Mouse (Mus musculus) embryonic facial prominence, embryonic 11.5 days (tissue): ENCODE results near the gene Taf6. TPM values are rescaled to one million over a fixed set of nuclear protein-coding genes. Genes with fewer than 3 reads are reported as not detected.

ENCODE experiments used
- ATAC-seq: fragments of 200-750 bp; cut with Nextera tagmentation; replicated peaks from 2 replicates; pipeline ENCODE4 v1.8.0; 2017; ENCODE audit warnings: low read depth; ENCODE audit not compliant: insufficient number of reproducible peaks, low FRiP score, low TSS enrichment
- DNase-seq: peaks from one replicate; pipeline ENCODE4 v3.0.0-alpha.2; 2015; ENCODE audit warnings: low spot score
- H3K27ac ChIP-seq: fragments of 300-500 bp; sonication (generic); replicated peaks from 2 replicates; pipeline ENCODE4 v1.5.1; 2014; ENCODE audit warnings: mild to moderate bottlenecking, low read depth, low read length, control low read depth
- H3K27me3 ChIP-seq: fragments of 300-500 bp; sonication (generic); 2 replicates; pipeline ENCODE4 v1.6.1; 2014; ENCODE audit warnings: mild to moderate bottlenecking, low read length, moderate library complexity, mixed read lengths; ENCODE audit not compliant: control insufficient read depth, insufficient read depth
- H3K36me3 ChIP-seq: fragments of 300-500 bp; sonication (generic); replicated peaks from 2 replicates; pipeline ENCODE4 v1.6.1; 2014; ENCODE audit warnings: low read depth, mild to moderate bottlenecking, low read length, moderate library complexity, mixed read lengths; ENCODE audit not compliant: control insufficient read depth, insufficient read depth
- H3K4me1 ChIP-seq: fragments of 300-500 bp; sonication (generic); 2 replicates; pipeline ENCODE4 v1.6.1; 2014; ENCODE audit warnings: low read length, mixed read lengths; ENCODE audit not compliant: control insufficient read depth, insufficient read depth
- H3K4me2 ChIP-seq: fragments of 300-500 bp; sonication (generic); 2 replicates; pipeline ENCODE4 v1.6.1; 2014; ENCODE audit warnings: low read depth, mild to moderate bottlenecking, control low read depth, low read length, moderate library complexity
- H3K4me3 ChIP-seq: fragments of 300-500 bp; sonication (generic); 2 replicates; pipeline ENCODE4 v1.5.1; 2014; ENCODE audit warnings: low read depth, low read length, control low read depth
- H3K9ac ChIP-seq: fragments of 300-500 bp; sonication (generic); replicated peaks from 2 replicates; pipeline ENCODE4 v1.6.1; 2014; ENCODE audit warnings: mild to moderate bottlenecking, control low read depth, low read length
- H3K9me3 ChIP-seq: fragments of 300-500 bp; sonication (generic); replicated peaks from 2 replicates; pipeline ENCODE4 v1.6.1; 2016; ENCODE audit warnings: mild to moderate bottlenecking, low read length, inconsistent platforms, mixed read lengths; ENCODE audit not compliant: control insufficient read depth
- WGBS: fragments of 180-500 bp; shearing (Covaris S2); extraction: QIAGEN DNeasy Blood & Tissue Kit; methylation state at CpG from one replicate; pipeline ENCODE4 v1.1.7; 2014; 5-methylcytosine and 5-hydroxymethylcytosine counted together
- polyA plus RNA-seq: library from polyadenylated mRNA; unstranded; fragments of >200 nt; fragmentation: Nextera tagmentation; extraction: Ambion mirVana; gene quantifications from 2 replicates; pipeline ENCODE4 v1.2.1, GENCODE M21; 2014

Gene Taf6
- polyA plus RNA-seq, 1 experiment from 2014 or later, result 125 TPM

GRCm38 (mm10) chr5:138195463-138195862 is 8.2 kb upstream of the Taf6 start:
- no peaks in the 10 kb centered on the region for H3K4me1 ChIP-seq
- DNase-seq, result no peak
- H3K27ac ChIP-seq, result no peak overlapping the region
- no peak for ATAC-seq
- 75% methylated on average over 7 of the region's 7 CpGs for WGBS
- no peak overlapping the region for H3K4me3 ChIP-seq
- no peak overlapping the region; the same call in 1 of the 2 replicates for H3K4me2 ChIP-seq
- H3K9me3 ChIP-seq, result no peaks in the 10 kb centered on the region
- no peaks in the 10 kb centered on the region for H3K27me3 ChIP-seq
- H3K9ac ChIP-seq, result no peak overlapping the region; the same call in 1 of the 2 replicates
- H3K36me3 ChIP-seq, result no peaks in the 10 kb centered on the region

GRCm38 (mm10) chr5:138194755-138195345 is 7.6 kb upstream of the Taf6 start:
- Histone ChIP-seq H3K4me2 (peak overlapping the region; percentile 96), H3K27ac (peak overlapping the region; percentile 31; the same call in 1 of the 2 replicates), H3K9me3 (no peaks in the 10 kb centered on the region), H3K27me3 (no peaks in the 10 kb centered on the region), H3K9ac (peak overlapping the region; percentile 89), H3K4me1 (no peaks in the 10 kb centered on the region), H3K36me3 (peaks cover 4% of the 10 kb centered on the region; the same call in 1 of the 2 replicates), H3K4me3 (peak overlapping the region; percentile 68)
- 2% methylated on average over 29 of the region's 29 CpGs for WGBS
- ATAC-seq (peak; percentile 36), DNase-seq (peak; percentile 37)

- DNase-seq (peak; percentile 86), ATAC-seq (peak; percentile 82)
- WGBS, result 9% methylated on average over 54 of the region's 54 CpGs
- H3K4me1 ChIP-seq, result no peaks in the 10 kb centered on the region
- H3K9me3 ChIP-seq, result no peaks in the 10 kb centered on the region
- no peaks in the 10 kb centered on the region for H3K27me3 ChIP-seq
- H3K27ac ChIP-seq, result peak within 1 kb of the TSS; percentile 31; the same call in 1 of the 2 replicates
- H3K36me3 ChIP-seq, result peaks cover 4% of the 10 kb centered on the region; the same call in 1 of the 2 replicates
- H3K9ac ChIP-seq, result peak within 1 kb of the TSS; percentile 89
- peak within 1 kb of the TSS; percentile 96 for H3K4me2 ChIP-seq
- peak within 1 kb of the TSS; percentile 68 for H3K4me3 ChIP-seq
Observed at GRCm38 (mm10) chr5:138193771-138194727, 6.8 kb upstream of the Taf6 start, which contains the start of gene Mblac1. Gene Mblac1 (plus strand): TSS chr5:138194314.

GRCm38 (mm10) chr5:138187661-138188306 is 533 bp upstream of the Taf6 start:
- peak overlapping the region; percentile 35 for H3K4me2 ChIP-seq
- H3K27me3 ChIP-seq, result no peaks in the 10 kb centered on the region
- no peak overlapping the region; the same call in 1 of the 2 replicates for H3K27ac ChIP-seq
- H3K4me1 ChIP-seq, result no peaks in the 10 kb centered on the region; the same call in 1 of the 2 replicates
- ATAC-seq, result peak; percentile 76
- no peaks in the 10 kb centered on the region for H3K9me3 ChIP-seq
- peak overlapping the region; percentile 68 for H3K4me3 ChIP-seq
- peaks cover 4% of the 10 kb centered on the region for H3K36me3 ChIP-seq
- H3K9ac ChIP-seq, result peak overlapping the region; percentile 91
- DNase-seq, result peak; percentile 88
- 0% methylated on average over 10 of the region's 10 CpGs for WGBS

- peaks cover 5% of the 10 kb centered on the region for H3K36me3 ChIP-seq
- 82% methylated on average over 3 of the region's 3 CpGs for WGBS
- no peaks in the 10 kb centered on the region for H3K27me3 ChIP-seq
- no peaks in the 10 kb centered on the region for H3K9me3 ChIP-seq
- ATAC-seq (no peak), DNase-seq (no peak)
- H3K4me2 ChIP-seq, result no peak overlapping the region
- H3K9ac ChIP-seq, result no peak overlapping the region
- H3K4me3 ChIP-seq, result no peak overlapping the region
- no peak overlapping the region for H3K27ac ChIP-seq
- no peaks in the 10 kb centered on the region for H3K4me1 ChIP-seq
Observed at GRCm38 (mm10) chr5:138173217-138173616, 14.0 kb downstream of the Taf6 start.

GRCm38 (mm10) chr5:138171695-138172491 is 15.4 kb downstream of the Taf6 start, which contains the start of the genes Ap4m1 and Mcm7:
Gene Ap4m1 (plus strand): TSS chr5:138172002.
Gene Mcm7 (minus strand): TSS chr5:138172422.
- peak; percentile 91 for ATAC-seq

GRCm38 (mm10) chr5:138170936-138171561 is 16.2 kb downstream of the Taf6 start:
- DNase-seq (peak; percentile 97), ATAC-seq (peak; percentile 86)
- Histone ChIP-seq H3K9ac (peak overlapping the region; percentile 84), H3K9me3 (no peaks in the 10 kb centered on the region), H3K4me3 (peak overlapping the region; percentile 71), H3K27me3 (no peaks in the 10 kb centered on the region), H3K4me1 (no peaks in the 10 kb centered on the region), H3K36me3 (peaks cover 15% of the 10 kb centered on the region), H3K27ac (peak overlapping the region; percentile 94), H3K4me2 (peak overlapping the region; percentile 65)
- under 1% methylated on average over 47 of the region's 47 CpGs for WGBS

More at GRCm38 (mm10) chr5:138171695-138172491, 15.4 kb downstream of the Taf6 start, which contains the start of the genes Ap4m1 and Mcm7:
- H3K4me2 ChIP-seq, result peak within 1 kb of the TSS; percentile 65
- H3K9ac ChIP-seq, result peak within 1 kb of the TSS; percentile 84
- H3K9me3 ChIP-seq, result no peaks in the 10 kb centered on the region
- H3K4me3 ChIP-seq, result peak within 1 kb of the TSS; percentile 71
- peak; percentile 97 for DNase-seq
- H3K27ac ChIP-seq, result peak within 1 kb of the TSS; percentile 94
- H3K36me3 ChIP-seq, result peaks cover 16% of the 10 kb centered on the region
- H3K27me3 ChIP-seq, result no peaks in the 10 kb centered on the region
- WGBS, result under 1% methylated on average over 54 of the region's 54 CpGs
- no peaks in the 10 kb centered on the region for H3K4me1 ChIP-seq
